Mouse (Mus musculus) left cerebral cortex, adult 18-20 months (tissue): ENCODE measurements around the gene Ino80d. TPM values are rescaled to one million over a fixed set of nuclear protein-coding genes. Genes with fewer than 3 reads are reported as not detected.

ENCODE experiments used
- DNase-seq, 2 experiments: peaks; one replicate each; pipeline ENCODE4 v3.0.0; 2021 to 2022; ENCODE audit warnings: low spot score in 2 of 2, mixed read lengths in 1 of 2
- total RNA-seq, 2 experiments: library from RNA; stranded (reverse); gene quantifications; 2 replicates each; pipeline ENCODE4 v1.2.3; 2021

Gene Ino80d
- total RNA-seq, 2 experiments from 2014 or later = 28.6 to 28.7 TPM

DNA sequence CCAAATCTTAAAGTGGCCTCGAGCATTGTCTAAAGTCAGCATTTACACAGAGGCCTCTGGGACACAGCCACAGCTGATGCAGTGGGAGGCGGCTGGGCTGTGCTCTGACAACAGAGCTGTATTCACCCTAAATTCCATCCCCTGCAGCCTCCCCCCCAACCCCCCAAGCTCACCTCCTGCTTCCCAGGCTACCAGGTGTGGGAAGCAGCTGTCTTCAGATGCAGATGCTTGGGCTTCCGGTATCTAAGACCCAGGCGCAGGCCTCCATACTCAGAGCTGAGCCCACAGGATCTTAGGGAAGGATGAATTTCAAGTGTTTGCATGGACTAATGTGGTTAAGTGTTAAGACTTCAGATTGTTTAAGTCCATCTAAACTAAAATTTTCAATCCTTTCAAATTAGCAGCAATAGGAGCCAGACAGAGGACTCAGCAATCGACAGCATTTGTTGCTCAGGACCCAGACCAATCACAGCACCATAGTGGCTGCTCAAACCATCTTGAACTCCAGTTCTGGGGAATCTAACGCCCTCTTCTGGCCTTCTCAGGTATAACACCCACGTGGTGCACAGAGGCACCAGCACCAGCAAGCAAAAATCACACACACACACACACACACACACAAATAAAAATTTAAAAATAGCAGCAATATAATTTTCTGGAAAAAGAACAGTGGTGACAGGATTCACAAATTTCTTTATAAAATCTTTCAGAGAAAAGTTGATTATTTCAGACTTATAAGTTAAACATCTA lies 3.8 kb downstream of the Ino80d start:
- DNase-seq = no peak

DNA sequence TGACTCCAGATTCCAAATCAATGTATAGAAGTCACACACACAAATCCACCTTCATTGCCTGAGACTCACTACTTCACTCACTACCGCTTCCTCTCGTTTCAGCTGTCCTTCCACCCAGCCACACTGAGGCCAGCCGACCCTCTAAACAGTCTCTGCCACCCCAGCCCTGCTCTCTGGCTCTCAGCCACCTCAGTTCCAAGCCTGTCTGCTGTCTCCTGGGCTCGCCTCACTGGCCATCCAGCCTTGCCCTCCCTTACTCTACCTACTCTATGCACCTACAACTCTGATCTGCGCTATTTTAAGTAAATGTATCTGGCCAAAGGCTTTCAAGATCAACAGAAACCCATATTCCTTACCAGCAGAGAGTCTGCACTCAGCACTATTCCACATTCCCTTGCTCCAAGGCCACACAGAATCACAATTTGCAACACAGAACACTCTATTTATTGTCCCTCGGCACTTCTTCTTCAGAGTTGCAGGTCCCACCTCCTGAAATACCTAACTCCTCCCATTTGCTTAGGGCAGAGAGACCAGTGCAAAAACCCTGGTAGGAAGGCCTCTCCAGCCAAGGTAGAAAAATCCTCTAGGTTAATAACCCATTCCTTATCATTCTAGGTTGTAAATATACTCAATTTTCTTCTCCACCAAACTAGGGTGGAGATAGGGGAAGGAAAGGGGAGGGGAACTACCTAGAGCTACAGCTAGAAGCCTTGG lies 6.7 kb downstream of the Ino80d start:
- no peak for DNase-seq

DNA sequence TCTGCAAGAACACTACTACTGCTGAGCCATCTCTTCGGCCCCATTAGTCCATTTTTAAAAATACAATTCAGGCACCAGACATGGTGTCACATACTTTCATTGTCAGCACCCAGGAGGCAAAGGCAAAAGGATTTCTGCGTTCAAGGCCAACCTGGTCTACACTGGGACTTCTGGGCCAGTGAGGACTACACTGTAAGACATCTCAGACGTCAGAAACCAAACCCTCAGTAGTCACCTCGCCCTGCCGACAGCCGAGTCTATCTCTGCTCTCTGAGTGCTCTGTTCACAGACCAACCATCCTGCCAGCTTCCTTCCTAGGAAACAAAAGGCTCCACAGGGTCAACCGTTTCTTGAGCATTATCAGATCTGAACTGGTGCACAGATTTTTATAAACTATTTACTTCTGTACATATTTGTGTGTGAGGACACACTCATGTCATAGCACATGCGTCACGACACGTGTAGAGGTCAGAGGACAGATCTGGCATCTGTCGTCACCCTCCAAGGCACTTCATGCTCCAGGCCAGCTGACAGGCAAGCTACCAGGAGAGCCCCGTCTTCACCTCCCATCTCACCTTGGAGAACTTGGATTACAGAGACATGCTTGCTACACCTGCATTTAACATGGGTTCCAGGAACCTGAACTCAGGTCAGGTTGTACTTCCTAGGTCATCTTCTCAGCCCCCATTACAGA lies 11.6 kb downstream of the Ino80d start:
- no peak for DNase-seq

DNA sequence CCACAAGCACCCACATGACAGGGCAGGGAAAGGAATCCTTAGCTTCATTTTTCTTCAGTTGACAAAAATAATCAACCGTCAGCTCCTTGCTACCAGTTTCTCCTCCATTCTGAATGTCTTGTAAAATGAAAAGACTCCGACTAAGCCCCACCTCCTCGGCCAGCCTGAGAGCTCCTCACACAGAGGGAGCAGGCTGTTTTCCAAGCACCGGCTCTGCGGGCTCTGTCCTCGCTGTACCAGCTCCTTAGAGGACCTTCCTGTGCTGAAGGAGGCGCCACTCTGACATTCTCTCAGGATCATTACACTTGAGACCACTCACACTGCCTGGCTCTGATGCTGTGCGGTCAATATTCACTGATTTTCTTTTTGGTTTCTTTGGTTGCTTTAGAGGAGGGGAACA lies 14.3 kb downstream of the Ino80d start:
- no peak for DNase-seq

DNA sequence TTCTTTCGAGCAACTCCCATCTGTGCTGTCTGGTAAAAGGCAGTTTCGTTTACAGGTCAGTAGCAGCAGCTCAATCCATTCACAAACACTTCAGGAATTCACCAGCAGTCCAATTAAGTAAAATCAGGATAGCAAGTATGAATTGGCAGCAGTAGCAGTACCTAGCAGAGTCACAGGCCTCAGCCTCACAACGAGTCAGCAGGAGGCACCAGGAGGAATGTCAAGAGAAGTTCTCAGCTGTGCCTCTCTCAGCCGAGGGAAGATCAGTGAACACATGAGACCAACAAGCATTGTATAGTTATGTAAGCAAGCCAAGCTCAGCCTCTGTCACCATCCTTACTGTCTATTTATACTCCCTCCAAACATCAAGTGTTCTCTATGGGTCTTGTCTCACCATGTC lies 15.6 kb downstream of the Ino80d start:
- DNase-seq = no peak

DNA sequence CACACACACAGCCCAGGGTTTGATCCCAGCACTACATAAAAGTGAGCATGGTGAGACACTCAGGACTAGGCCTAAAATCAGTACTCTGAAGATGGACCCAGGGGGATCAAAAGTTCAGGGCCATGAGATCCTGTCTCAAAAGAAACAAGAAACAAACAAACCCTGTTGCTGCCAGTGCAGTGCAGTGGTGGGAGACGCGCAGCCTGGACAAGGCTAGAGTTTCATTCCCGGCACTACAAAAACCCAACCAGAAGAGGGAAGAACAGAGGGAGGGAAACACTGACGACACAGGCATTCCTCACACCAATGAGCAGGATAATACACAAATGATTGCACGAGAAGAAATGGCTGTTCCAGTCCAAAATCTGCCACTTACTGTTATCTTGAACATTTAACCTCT lies 18.4 kb downstream of the Ino80d start:
- DNase-seq = no peak

DNA sequence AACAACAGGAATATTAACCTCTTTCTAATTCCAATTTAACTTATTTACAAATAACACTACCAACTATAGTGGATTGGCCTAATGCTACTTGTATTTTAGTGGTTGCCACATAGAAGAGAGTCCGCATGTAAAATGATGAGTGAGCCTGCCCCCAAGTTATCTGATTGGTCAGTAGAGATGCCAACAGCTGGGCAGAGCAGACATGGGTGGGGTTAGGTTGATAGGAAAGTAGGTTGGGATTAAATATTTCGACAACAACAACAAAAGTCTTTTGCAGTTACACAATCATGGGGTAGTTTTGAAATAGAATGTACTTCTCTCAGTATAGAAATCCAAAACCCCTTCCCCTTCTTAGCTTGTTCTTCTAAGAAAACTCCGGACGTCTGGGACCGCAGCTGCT lies 24.7 kb downstream of the Ino80d start:
- no peak for DNase-seq

DNA sequence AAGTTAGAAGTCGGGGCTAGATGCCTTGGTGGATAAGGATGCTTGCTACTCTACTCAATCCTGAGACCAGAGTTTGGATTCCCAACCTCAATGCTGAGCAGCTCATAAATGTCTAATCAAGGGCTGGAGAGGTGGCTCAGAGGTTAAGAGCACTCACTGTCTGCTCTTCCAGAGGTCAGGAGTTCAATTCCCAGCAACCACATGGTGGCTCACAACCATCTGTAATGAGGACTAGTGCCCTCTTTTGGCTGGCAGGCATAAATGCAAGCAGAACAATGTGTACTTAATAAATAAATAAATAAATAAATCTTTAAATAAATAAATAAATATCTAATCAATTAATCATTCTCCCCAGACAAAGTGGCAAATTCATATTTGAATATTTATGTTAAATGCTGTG lies 25.9 kb downstream of the Ino80d start:
- DNase-seq = no peak

DNA sequence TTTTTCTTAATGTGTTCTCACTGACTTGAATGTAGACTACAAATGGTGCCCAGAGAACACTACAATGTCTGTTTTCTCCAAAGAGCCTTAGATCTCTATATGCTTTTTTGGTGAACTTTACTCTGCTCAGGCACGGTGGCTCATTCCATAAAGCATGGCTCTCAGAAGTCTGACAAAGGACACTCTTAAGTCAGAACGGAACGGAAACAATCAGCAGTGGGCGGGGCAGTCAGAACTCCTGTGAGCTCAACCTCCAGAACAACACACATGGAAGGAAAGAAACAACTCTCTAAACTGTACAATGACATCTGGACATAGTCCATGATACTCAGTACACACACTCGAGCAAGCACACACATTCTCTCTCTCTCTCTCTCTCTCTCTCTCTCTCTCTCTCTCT lies 34.2 kb downstream of the Ino80d start:
- DNase-seq = no peak

DNA sequence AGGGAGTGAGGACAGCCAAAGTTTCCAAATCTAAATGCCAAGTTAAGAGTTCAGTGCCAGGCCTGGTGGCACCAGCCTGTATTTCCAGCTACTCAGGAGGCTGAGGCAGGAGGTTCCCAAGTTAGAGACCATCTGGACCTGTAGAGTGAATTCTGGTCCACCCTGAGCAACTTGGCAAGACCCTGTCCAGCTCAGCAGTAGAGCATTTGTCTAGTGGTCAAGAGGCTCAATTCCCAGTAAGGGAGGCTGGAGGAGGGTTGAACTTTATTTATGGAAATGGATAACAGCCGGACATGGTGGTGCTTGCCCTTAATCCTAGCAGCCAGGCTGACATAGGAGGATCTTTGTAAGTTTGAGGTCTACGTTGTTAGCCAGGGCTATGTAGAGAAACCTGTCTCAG lies 38.1 kb downstream of the Ino80d start:
- DNase-seq = no peak

DNA sequence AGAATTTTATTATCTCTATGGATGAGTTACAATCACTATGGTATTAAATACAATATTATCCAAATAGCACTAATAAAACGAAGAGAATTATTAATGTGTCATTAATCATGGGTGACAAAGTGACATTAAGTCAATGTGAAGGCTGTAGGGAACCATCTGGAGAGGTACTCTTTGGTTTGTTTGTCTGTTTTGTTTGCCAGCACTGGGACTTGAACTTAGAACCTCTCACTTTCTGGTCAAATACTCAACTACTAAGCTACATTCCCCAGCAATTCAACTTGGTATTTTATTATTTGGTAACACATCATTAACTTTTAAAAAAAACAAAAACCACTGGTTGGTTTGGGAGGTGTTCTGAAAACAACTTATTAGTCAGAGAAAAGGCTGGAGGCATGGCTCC lies 43.1 kb downstream of the Ino80d start:
- DNase-seq = no peak

DNA sequence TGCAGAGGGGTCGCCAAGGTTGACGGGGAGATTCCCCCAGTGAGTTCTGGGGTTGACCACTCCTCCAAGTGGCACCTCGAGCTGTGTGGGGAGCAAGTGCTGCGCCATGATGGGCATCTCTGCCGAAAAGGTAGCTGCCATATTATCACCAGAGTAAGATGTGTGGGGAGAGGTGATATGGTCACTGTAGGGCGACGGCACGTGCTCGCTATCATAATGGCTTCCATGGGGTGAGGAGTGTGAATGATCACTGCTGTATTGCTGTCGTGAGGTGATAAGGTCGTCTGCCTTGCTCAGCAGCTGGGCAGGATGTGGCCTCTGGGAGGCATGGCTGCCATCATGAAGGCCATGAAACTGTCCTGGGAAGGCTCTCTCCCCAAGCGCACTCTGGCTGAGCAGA lies 56.1 kb downstream of the Ino80d start:
- no peak for DNase-seq

DNA sequence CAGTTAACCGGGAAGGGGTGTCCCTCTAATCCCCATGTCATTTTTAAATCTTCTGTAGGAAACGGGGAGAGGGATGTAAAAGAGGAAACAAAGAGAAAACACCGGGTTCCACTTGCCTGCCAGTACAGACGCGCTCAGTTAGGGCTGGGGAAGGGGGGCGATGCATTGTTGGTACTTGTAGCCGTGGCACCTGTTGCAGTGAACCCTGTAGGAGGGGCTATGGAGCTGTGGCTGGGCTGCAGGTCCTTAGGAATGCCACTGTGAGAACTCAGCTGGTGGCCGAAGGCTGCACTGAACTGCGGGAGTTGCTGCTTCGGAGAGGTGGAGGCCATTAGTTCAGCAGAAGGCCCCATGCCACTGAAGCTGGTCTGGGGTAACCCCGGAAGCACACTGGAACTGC lies 56.6 kb downstream of the Ino80d start:
- DNase-seq = no peak

DNA sequence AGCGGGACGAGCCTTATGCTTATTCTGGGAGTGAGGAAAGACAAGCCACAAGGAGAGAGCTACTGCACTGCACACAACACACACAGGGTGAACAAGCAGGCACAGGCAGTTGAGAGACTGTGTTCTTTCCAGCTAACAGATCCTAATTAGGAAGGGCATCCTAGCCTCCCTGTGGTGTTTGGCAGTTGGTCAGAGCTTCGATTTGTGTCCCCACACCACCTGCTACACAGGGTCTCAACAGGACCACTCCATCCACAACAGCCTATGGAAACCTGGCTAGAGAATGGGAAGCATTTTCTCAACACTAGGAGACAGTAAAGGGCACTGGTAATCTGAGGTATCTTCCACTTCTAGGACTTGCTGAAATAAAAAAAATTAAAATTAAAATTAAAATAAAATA lies 57.1 kb downstream of the Ino80d start:
- DNase-seq = no peak

DNA sequence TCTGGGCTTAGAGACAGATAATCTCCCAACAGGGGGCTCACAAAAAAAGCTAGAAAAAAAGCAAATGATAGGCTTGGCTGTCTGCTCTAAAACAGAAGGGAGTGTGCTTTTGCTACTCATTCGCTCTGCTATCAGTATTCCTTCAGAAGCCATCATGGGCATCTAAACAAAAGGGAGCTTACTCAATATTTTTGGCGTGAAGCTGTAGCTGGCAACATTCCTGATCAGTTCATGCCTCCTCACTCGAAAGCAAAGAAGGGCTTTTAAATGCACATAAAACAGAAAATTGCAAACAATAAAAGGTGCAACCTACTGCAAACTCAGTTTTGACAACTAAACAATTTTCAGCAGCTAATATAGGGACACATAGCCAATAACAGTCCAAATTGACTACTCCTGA lies 59.1 kb downstream of the Ino80d start:
- DNase-seq = no peak

DNA sequence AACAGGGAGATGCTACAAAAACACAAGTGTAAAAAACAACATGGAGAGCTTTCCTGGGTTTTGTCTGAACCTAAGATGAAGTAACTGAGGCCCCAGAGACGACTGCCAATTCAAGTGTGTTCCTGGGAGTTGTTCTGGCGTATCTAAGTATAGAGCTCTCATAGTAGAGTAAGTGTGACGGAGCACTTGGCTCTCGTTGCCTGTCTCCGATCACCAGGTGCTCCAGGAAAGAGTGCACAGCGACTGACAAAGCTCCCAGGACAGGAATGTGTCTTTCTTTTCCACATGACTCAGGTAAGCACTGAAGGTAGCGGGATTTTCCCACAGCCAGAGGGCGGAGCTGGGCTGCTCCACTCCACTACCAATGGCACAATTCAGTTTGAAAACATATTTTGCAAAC lies 63.6 kb downstream of the Ino80d start:
- no peak for DNase-seq

DNA sequence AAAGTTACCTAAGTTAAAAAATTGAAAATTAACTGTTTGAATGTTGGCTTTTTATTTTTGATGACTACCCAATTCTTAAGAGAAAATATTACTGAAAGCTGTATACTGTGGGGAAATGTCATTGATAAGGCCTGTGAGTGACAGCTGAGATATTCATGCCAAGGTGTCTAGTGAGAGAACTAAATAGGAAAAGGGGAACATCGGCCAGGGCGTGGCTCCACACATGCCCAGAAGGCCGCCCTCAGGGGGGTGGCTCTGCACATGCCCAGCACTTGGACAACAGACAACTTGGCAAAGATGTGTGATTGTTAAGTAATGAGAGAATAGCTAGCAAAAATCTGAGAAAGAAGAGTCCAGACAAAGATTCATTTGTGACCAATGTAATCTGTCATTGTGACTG lies 64.5 kb downstream of the Ino80d start:
- no peak for DNase-seq

DNA sequence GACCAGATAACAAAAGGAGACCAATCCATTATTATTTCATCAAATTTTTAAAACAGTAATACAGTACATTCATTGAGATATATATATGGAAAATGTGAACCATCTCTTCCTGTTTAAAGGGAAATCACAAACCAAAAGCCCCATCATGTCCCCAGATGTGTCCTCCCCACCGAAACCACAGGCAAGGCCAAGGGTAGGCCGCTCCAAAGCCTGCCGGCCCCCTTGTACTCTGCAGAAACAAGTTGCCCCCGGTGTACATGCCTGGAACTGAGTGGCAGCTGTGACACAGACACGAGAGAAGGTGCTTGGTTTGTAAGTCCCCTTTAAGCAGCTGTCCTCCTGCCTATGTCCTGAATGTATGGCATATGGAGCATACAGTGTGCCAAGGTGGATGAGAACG lies 66.5 kb downstream of the Ino80d start:
- no peak for DNase-seq

DNA sequence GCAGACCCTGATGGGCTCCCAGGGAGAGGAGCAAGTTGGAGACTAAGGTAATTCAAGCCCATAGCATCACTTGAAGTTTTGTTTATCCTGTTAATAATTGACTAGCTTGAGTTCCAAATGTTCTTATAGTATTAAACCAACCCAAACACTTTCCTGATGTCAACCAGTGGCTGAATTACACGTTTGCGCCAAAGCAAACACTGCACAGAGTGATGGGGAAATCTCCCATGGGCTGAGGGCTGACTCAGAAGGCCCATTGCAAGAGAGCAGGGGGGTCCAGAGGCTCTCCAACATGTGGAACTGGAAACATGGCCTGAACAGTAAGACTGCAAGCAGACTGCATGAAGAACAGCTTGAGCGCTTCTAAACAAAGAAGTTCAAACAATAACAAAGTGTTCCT lies 81.5 kb downstream of the Ino80d start:
- DNase-seq = no peak

DNA sequence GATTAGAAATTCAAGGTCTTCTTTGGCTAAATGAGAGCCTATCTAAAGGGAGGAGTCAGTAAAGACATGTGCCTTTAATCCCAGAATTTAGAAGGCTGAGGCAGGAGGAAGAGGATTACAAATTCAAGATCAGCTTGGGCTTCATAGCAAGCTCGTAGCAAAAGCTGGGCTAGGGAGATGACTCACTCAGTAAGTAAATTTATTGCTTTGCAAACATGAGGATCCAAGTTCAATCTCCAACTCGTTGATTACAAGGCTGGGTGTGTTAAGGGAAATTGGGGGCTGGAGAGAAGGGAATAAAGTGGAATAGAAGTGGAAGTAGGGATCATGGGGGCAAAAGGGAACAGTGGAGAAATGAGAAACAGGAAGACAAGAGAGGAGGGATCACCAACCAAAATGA lies 94.6 kb downstream of the Ino80d start:
- no peak for DNase-seq

DNA sequence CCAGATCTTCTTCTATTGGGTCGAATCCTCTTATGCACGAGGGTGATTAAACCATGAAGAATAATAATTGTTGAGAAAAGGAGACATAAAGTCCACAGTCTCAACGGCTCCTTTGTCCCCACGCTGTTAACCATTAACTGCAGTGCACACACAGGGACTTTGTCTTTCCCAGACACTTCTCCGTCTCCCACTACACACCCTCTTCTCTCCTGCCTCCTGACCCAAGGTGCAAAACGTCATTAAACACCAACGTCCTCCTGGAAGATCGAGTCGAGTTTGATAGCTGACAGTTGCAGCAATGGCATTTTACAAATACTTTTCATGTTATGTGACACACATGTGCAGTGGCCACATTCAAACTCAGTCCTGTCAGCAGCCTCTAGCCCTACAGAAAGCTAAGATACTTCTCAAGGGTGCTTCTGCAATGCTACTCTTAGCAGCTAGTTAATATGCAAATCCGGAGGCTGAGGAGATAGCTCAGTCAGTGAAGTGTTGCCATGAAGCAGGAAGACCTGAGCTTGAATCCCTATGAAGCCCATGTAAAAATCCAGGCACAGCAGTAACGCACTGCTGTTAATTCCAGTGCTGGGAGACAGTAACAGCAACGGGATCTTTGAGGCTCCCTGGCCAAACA lies 109.3 kb downstream of the Ino80d start:
- DNase-seq = no peak

DNA sequence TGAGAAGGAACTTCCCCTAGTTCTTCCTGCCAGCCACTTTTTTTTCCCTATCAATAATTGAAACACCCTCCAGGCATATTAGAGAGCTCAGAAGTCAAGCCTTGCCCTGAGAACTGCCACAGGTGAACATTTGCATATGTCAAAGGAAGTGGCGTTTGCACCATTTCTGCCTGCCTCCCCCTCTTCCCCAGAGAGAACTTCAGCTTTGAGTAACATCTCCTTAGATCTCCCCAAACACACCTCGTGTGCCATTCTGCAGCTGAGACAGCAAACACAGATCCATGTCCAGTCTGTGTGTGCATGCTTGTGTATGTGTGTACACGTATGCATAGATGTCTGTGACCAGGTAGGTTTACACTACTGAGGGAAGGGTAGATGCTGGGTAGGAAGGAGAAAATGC lies 112.6 kb downstream of the Ino80d start:
- no peak for DNase-seq
